Mouse (Mus musculus) myocyte (in vitro differentiated cells): ENCODE measurements around the gene Bex3. TPM values are rescaled to one million over a fixed set of nuclear protein-coding genes. Genes with fewer than 3 reads are reported as not detected.

Experiments used
- H3K27me3 ChIP-seq: one replicate; pipeline ENCODE4 v1.6.1; 2011; ENCODE audit not compliant: control insufficient read depth, insufficient read depth, insufficient read length
- H3K36me3 ChIP-seq: one replicate; pipeline ENCODE4 v1.6.1; 2011; ENCODE audit not compliant: control insufficient read depth, insufficient read depth
- H3K4me2 ChIP-seq: one replicate; pipeline ENCODE4 v1.6.1; 2011; ENCODE audit warnings: low read depth, control low read depth
- H3K4me3 ChIP-seq: one replicate; pipeline ENCODE4 v1.5.1; 2011; ENCODE audit warnings: mild to moderate bottlenecking, control low read depth, moderate library complexity
- H3K79me2 ChIP-seq: one replicate; pipeline ENCODE4 v1.6.1; 2011; ENCODE audit not compliant: control insufficient read depth, insufficient read depth
- H3ac ChIP-seq: one replicate; pipeline ENCODE4 v1.6.1; 2011; ENCODE audit not compliant: control insufficient read depth, insufficient read length
- CEBPB ChIP-seq: IDR thresholded peaks from 2 replicates; pipeline ENCODE4 v1.6.1; 2011; ENCODE audit warnings: mild to moderate bottlenecking, moderate library complexity; ENCODE audit not compliant: poor library complexity, insufficient read depth, severe bottlenecking
- E2F4 ChIP-seq: IDR thresholded peaks from one replicate; pipeline ENCODE4 v1.6.1; 2011; ENCODE audit warnings: mild to moderate bottlenecking, control low read depth, moderate library complexity; ENCODE audit not compliant: insufficient read depth
- MAX ChIP-seq: IDR thresholded peaks from one replicate; pipeline ENCODE4 v1.6.1; 2011; ENCODE audit warnings: low read depth, mild to moderate bottlenecking, control low read depth
- MYOD1 ChIP-seq, 3 experiments: IDR thresholded peaks; one replicate each; pipeline ENCODE4 v1.6.1; 2011; ENCODE audit warnings: control low read depth in 2 of 3, low read depth in 2 of 3, mild to moderate bottlenecking in 2 of 3, moderate library complexity in 1 of 3; ENCODE audit not compliant: insufficient read length in 2 of 3, control insufficient read depth in 1 of 3
- MYOG ChIP-seq, 3 experiments: IDR thresholded peaks; one replicate each; pipeline ENCODE4 v1.6.1; 2011; ENCODE audit warnings: control low read depth in 2 of 3, low read depth in 2 of 3, mild to moderate bottlenecking in 2 of 3; ENCODE audit not compliant: insufficient read length in 2 of 3, control insufficient read depth in 1 of 3, insufficient read depth in 1 of 3
- POLR2A ChIP-seq: IDR thresholded peaks from one replicate; pipeline ENCODE4 v1.6.1; 2011; ENCODE audit warnings: low read depth, mild to moderate bottlenecking, control low read depth, moderate library complexity; ENCODE audit not compliant: insufficient read length
- POLR2AphosphoS2 ChIP-seq: IDR thresholded peaks from one replicate; pipeline ENCODE4 v1.6.1; 2011; ENCODE audit warnings: low read depth, control low read depth; ENCODE audit not compliant: insufficient read length
- REST ChIP-seq: IDR thresholded peaks from one replicate; pipeline ENCODE4 v1.6.1; 2011; ENCODE audit warnings: mild to moderate bottlenecking, control low read depth, moderate library complexity; ENCODE audit not compliant: insufficient read depth, insufficient read length
- SRF ChIP-seq: IDR thresholded peaks from one replicate; pipeline ENCODE4 v1.6.1; 2011; ENCODE audit warnings: low read depth; ENCODE audit not compliant: control insufficient read depth, insufficient read length
- TCF12 ChIP-seq: IDR thresholded peaks from one replicate; pipeline ENCODE4 v1.6.1; 2011; ENCODE audit warnings: mild to moderate bottlenecking, control low read depth; ENCODE audit not compliant: poor library complexity, insufficient read depth, severe bottlenecking
- TCF3 ChIP-seq: IDR thresholded peaks from one replicate; pipeline ENCODE4 v1.6.1; 2011; ENCODE audit warnings: low read depth, control low read depth; ENCODE audit not compliant: insufficient read length
- USF1 ChIP-seq: IDR thresholded peaks from one replicate; pipeline ENCODE4 v1.6.1; 2011; ENCODE audit warnings: low read depth, mild to moderate bottlenecking, control low read depth, moderate library complexity
- polyA plus RNA-seq: library from polyadenylated mRNA; unstranded; fragments of >200 nt; fragmentation: generic; extraction: Trizol; gene quantifications from one replicate; pipeline ENCODE4 v1.2.1, GENCODE M21; 2012; ENCODE audit warnings: missing spikeins

Bex3 gene
- polyA plus RNA-seq, 1 experiment = 197 TPM

GRCm38 (mm10) chrX:136313303-136313702 lies 43.2 kb downstream of the Bex3 start:
- H3K4me3 ChIP-seq = no peak overlapping the region
- no peaks in the 10 kb centered on the region for H3K27me3 ChIP-seq
- H3ac ChIP-seq = no peak overlapping the region
- H3K79me2 ChIP-seq = no peaks in the 10 kb centered on the region
- no peak overlapping the region for H3K4me2 ChIP-seq
- TF ChIP-seq MYOD1 (IDR thresholded peaks at IDR 0.05; ENCODE audit: control insufficient read depth in 1 of 3, insufficient read length in 2 of 3, low read depth in 2 of 3) (no peak), REST (no peak), E2F4 (no peak)
- H3K36me3 ChIP-seq = no peaks in the 10 kb centered on the region

GRCm38 (mm10) chrX:136313792-136314564 lies 43.9 kb downstream of the Bex3 start:
- no peak for TF ChIP-seq TCF3
- TF ChIP-seq POLR2A = no peak
- no peak for TF ChIP-seq REST
- H3K27me3 ChIP-seq = no peaks in the 10 kb centered on the region
- H3ac ChIP-seq = no peak overlapping the region
- no peak overlapping the region for H3K4me3 ChIP-seq
- H3K36me3 ChIP-seq = no peaks in the 10 kb centered on the region
- no peaks in the 10 kb centered on the region for H3K79me2 ChIP-seq
- H3K4me2 ChIP-seq = no peak overlapping the region

GRCm38 (mm10) chrX:136319953-136320352 lies 49.9 kb downstream of the Bex3 start:
- no peaks in the 10 kb centered on the region for H3K79me2 ChIP-seq
- no peaks in the 10 kb centered on the region for H3K36me3 ChIP-seq
- H3K4me2 ChIP-seq = no peak overlapping the region
- TF ChIP-seq MYOD1 (IDR thresholded peaks at IDR 0.05; ENCODE audit: control insufficient read depth in 1 of 3, insufficient read length in 2 of 3, low read depth in 2 of 3) = no peak
- no peak for TF ChIP-seq TCF12
- TF ChIP-seq MAX = no peak
- no peak for TF ChIP-seq SRF
- no peak for TF ChIP-seq TCF3
- no peak for TF ChIP-seq USF1
- no peak for TF ChIP-seq POLR2AphosphoS2
- no peak for TF ChIP-seq CEBPB
- no peak for TF ChIP-seq E2F4
- no peak for TF ChIP-seq MYOG (IDR thresholded peaks at IDR 0.05; ENCODE audit: control insufficient read depth in 1 of 3, insufficient read depth in 1 of 3, insufficient read length in 2 of 3, low read depth in 2 of 3)
- TF ChIP-seq POLR2A = no peak
- TF ChIP-seq REST = no peak
- H3K4me3 ChIP-seq = no peak overlapping the region
- H3ac ChIP-seq = no peak overlapping the region
- H3K27me3 ChIP-seq = no peaks in the 10 kb centered on the region

Other genes starting within 250 kb of the Bex3 start
- gene Arxes1, start 236.9 kb upstream of the Bex3 start, polyA plus RNA-seq = not detected
- 2.9 TPM for gene Bex2, start 202.0 kb upstream of the Bex3 start, polyA plus RNA-seq
- 23.8 TPM for gene Nxf3, start 185.0 kb upstream of the Bex3 start, polyA plus RNA-seq
- not detected for gene Bex4, start 131.3 kb upstream of the Bex3 start, polyA plus RNA-seq
- gene Tceal8, start 97.9 kb upstream of the Bex3 start, polyA plus RNA-seq = 47.7 TPM
- 17.5 TPM for gene Tceal5, start 66.4 kb upstream of the Bex3 start, polyA plus RNA-seq
- 15.4 TPM for gene Tceal7, start 55.5 kb upstream of the Bex3 start, polyA plus RNA-seq
- gene Bex1, start 54.7 kb upstream of the Bex3 start, polyA plus RNA-seq = 12.6 TPM
- 98.5 TPM for gene Tceal9, start 25.2 kb upstream of the Bex3 start, polyA plus RNA-seq
- gene Kir3dl1, start 247.7 kb downstream of the Bex3 start, polyA plus RNA-seq = not detected